In genomic region chr3:90051441-90052350, GRCm38 (mm10) we compare ENCODE assay signal across 8 mouse cellular contexts. TPM values are rescaled to one million over a fixed set of nuclear protein-coding genes. Genes with fewer than 3 reads are reported as not detected.
DNase-seq lines count a peak whose midpoint lies in the region; ATAC-seq and TF ChIP-seq lines count a peak whose summit lies in the region.

Gene 4933434E20Rik (plus strand): TSS chr3:90051636.

- peak within 1 kb of the TSS; percentile 94 for H3K27ac ChIP-seq in forebrain, embryonic 12.5 days
- H3K27ac ChIP-seq in heart, embryonic 15.5 days, result peak within 1 kb of the TSS; percentile 97
- peak within 1 kb of the TSS; percentile 92 for H3K27ac ChIP-seq in neural tube, embryonic 14.5 days (ENCODE audit: low read depth, low read length)

- TF ChIP-seq CTCF in E14TG2a.4 (conservative IDR thresholded peaks at IDR 0.05; ENCODE audit: low read length), result no peak

- DNase-seq in adrenal gland, postnatal 36 days, result peak; percentile 64 to 73
- peak; percentile 15 to 55 for DNase-seq in layer of hippocampus, adult 18-20 months (ENCODE audit: low spot score in 2 of 2)
- DNase-seq in lung, adult 18-20 months, result peak; percentile 40 to 53
- DNase-seq in thymus, postnatal 25 days, result peak; percentile 62

- H3K4me3 ChIP-seq in E14TG2a.4 (replicated peaks; ENCODE audit: low read length), result peak within 1 kb of the TSS; percentile 90
- peak within 1 kb of the TSS; percentile 77 for H3K4me3 ChIP-seq in forebrain, embryonic 12.5 days (replicated peaks)
- H3K4me3 ChIP-seq in heart, embryonic 15.5 days, result peak within 1 kb of the TSS; percentile 97
- H3K4me3 ChIP-seq in neural tube, embryonic 14.5 days (ENCODE audit: low read depth, low read length), result peak within 1 kb of the TSS; percentile 86

- H3K4me1 ChIP-seq in E14TG2a.4 (replicated peaks; ENCODE audit: low read depth, low read length), result peaks cover 36% of the 10 kb centered on the region
- peaks cover 32% of the 10 kb centered on the region for H3K4me1 ChIP-seq in forebrain, embryonic 12.5 days
- peaks cover 28% of the 10 kb centered on the region for H3K4me1 ChIP-seq in heart, embryonic 15.5 days (replicated peaks)
- H3K4me1 ChIP-seq in neural tube, embryonic 14.5 days (ENCODE audit: control insufficient read depth, insufficient read depth, low read length), result peaks cover 17% of the 10 kb centered on the region

- peak; percentile 79 for ATAC-seq in forebrain, embryonic 12.5 days (ENCODE audit: low FRiP score)
- ATAC-seq in heart, embryonic 15.5 days (replicated peaks; ENCODE audit: insufficient number of reproducible peaks, insufficient read depth, low FRiP score, low read depth), result peak; percentile 56
- peak; percentile 79 for ATAC-seq in neural tube, embryonic 14.5 days (ENCODE audit: low read depth)

- H3K36me3 ChIP-seq in E14TG2a.4 (ENCODE audit: insufficient read depth, low read length), result peaks cover 51% of the 10 kb centered on the region
- peaks cover 26% of the 10 kb centered on the region for H3K36me3 ChIP-seq in forebrain, embryonic 12.5 days (replicated peaks)
- peaks cover 27% of the 10 kb centered on the region for H3K36me3 ChIP-seq in heart, embryonic 15.5 days
- H3K36me3 ChIP-seq in neural tube, embryonic 14.5 days (ENCODE audit: control insufficient read depth, insufficient read depth, low read length), result peaks cover 17% of the 10 kb centered on the region

- peak within 1 kb of the TSS; percentile 96 for H3K9ac ChIP-seq in forebrain, embryonic 12.5 days
- H3K9ac ChIP-seq in heart, embryonic 15.5 days, result peak within 1 kb of the TSS; percentile 99
- peak within 1 kb of the TSS; percentile 95 for H3K9ac ChIP-seq in neural tube, embryonic 14.5 days (replicated peaks; ENCODE audit: low read depth, low read length)

- under 1% methylated on average over 43 of the region's 43 CpGs for WGBS in forebrain, embryonic 12.5 days
- under 1% methylated on average over 41 of the region's 43 CpGs for WGBS in heart, embryonic 15.5 days
- under 1% methylated on average over 42 of the region's 43 CpGs for WGBS in neural tube, embryonic 14.5 days

- no peaks in the 10 kb centered on the region for H3K9me3 ChIP-seq in E14TG2a.4 (ENCODE audit: low read length)
- no peaks in the 10 kb centered on the region for H3K9me3 ChIP-seq in forebrain, embryonic 12.5 days
- H3K9me3 ChIP-seq in heart, embryonic 15.5 days (replicated peaks), result no peaks in the 10 kb centered on the region
- no peaks in the 10 kb centered on the region for H3K9me3 ChIP-seq in neural tube, embryonic 14.5 days (ENCODE audit: control insufficient read depth, low read length)

- H3K27me3 ChIP-seq in E14TG2a.4 (ENCODE audit: insufficient read depth, low read length), result no peaks in the 10 kb centered on the region
- no peaks in the 10 kb centered on the region for H3K27me3 ChIP-seq in forebrain, embryonic 12.5 days
- no peaks in the 10 kb centered on the region for H3K27me3 ChIP-seq in heart, embryonic 15.5 days
- H3K27me3 ChIP-seq in neural tube, embryonic 14.5 days (ENCODE audit: control insufficient read depth, insufficient read depth, low read length), result no peaks in the 10 kb centered on the region

- peak within 1 kb of the TSS; percentile 67 for H3K4me2 ChIP-seq in forebrain, embryonic 12.5 days
- H3K4me2 ChIP-seq in heart, embryonic 15.5 days, result peak within 1 kb of the TSS; percentile 80
- peak within 1 kb of the TSS; percentile 85 for H3K4me2 ChIP-seq in neural tube, embryonic 14.5 days (ENCODE audit: low read depth, low read length)

RNA-seq across cellular contexts. Expression of gene 4933434E20Rik, which starts in this region (rescaled TPM):
- 10 to 100 TPM; 81.6 to 85.9 TPM for total RNA-seq in adrenal gland, postnatal 36 days (2021)
- polyA plus RNA-seq in forebrain, embryonic 12.5 days (2016; fragmentation: Nextera tagmentation; extraction: Ambion mirVana), result 188 and 189 TPM in 2 replicates
- 129 and 134 TPM in 2 replicates for polyA plus RNA-seq in heart, embryonic 15.5 days (2015; fragmentation: Nextera tagmentation; extraction: Ambion mirVana)
- 10 to 100 TPM; 92.5 to 95.2 TPM for total RNA-seq in layer of hippocampus, adult 18-20 months (2021)
- polyA plus RNA-seq in neural tube, embryonic 14.5 days (2014; fragmentation: Nextera tagmentation; extraction: Ambion mirVana), result 219 and 232 TPM in 2 replicates

Comparison
In these comparisons a context has a peak if more than half of its experiments do, and no peak if none do; other contexts are left out.
1. Peak in every context shown above with its lines: DNase-seq, ATAC-seq, H3K4me3 ChIP-seq and H3K27ac ChIP-seq.